Mouse (Mus musculus): ENCODE measurements around the gene Smchd1.

- TF ChIP-seq CTCF (IDR thresholded peaks at IDR 0.05; ENCODE audit: control insufficient read depth, insufficient read depth, low read length) (no peak), POLR2A (IDR thresholded peaks at IDR 0.05; ENCODE audit: borderline replicate concordance, control insufficient read depth, low read depth, low read length) (no peak)
Observed at GRCm38 (mm10) chr17:71491332-71491686, 16.2 kb upstream of the Smchd1 start.
